Mouse (Mus musculus): ENCODE measurements around the gene Tep1. TPM values are rescaled to one million over a fixed set of nuclear protein-coding genes. Genes with fewer than 3 reads are reported as not detected.
A peak's percentile ranks its signal among the peaks of the same experiment; 100 is the strongest.
"Not testable (repeated sequence)": the region's sequence is repeated elsewhere in the genome, so short reads cannot be mapped to it uniquely, and the experiment has no call there.

The Tep1 gene
- total and polyA plus RNA-seq, 2 experiments from 2014 or later, result 2.2 to 4.9 TPM

DNA sequence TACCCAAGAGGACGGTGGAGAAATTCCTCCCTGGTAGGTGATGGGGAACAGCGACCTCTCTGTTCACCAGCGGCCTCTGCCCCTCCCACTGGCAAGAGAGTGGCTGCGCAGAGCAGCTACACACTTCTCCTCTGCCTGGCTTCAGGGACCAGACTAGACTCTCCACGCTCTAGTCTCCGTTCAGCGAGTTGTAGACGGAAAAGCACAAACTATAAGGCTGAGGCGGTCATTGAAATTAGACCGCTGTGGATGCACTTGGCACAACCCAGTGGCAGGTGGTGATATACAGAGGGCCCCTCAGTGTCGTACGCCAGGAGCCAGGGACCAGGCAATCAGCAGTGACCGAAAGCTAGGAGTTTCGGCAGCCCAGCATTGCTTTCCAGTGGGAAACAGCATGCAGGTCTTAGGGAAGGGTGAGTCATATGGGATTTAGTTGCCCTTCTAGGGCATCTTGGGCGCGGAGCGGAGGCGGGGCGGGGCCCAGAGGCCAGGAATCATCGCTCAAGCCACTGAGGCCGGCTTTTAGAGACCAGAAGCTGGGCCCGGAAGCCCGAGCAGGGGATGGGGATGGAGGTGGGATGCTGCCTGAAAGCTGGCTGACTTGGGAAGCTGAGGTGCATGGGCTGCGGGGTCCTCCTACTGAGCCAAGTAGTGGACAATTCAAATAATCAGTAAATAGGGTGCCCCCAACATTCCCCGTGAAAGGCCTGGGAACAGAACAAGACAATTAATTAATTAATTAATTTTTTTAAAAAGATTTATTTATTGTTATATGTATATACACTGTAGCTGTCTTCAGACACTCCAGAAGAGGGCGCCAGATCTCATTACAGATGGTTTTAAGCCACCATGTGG is 33.8 kb upstream of the Tep1 start:
- ATAC-seq (ENCODE audit: low FRiP score), result peak; percentile 87
- no peaks in the 10 kb centered on the region for H3K27me3 ChIP-seq (ENCODE audit: insufficient read depth, low read length)

DNA sequence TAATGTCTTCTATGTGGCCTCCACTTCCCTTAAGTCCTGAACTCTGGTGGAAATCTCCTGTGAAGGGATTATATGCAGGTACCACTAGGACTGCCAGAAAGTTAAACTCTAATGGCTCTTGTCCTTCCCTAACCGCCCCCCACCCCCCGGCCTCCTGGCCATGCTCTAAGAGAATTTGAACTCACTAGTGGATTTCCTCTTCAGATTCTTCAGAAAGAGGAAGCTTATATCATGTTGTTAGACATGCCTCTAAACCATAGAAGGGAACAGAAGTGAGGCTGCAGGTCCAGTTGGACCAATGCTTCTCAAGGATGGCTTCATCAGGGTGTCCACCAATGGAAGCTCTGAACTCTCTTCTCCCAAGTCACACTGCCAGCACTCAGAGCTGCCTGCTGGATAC is 27.6 kb upstream of the Tep1 start:
- H3K27me3 ChIP-seq (ENCODE audit: insufficient read depth, low read length); H3K4me2 ChIP-seq (ENCODE audit: low read depth, low read length, poor library complexity, severe bottlenecking); H3K4me3 ChIP-seq (ENCODE audit: low read depth, low read length); ATAC-seq (ENCODE audit: low FRiP score); H3K27ac ChIP-seq (ENCODE audit: low read depth, low read length); H3K36me3 ChIP-seq (ENCODE audit: insufficient read depth, low read length); H3K9me3 ChIP-seq (ENCODE audit: low read length); H3K4me1 ChIP-seq (ENCODE audit: insufficient read depth, low read length); H3K9ac ChIP-seq (replicated peaks; ENCODE audit: low read length, poor library complexity, severe bottlenecking); DNase-seq (ENCODE audit: low spot score): not testable (repeated sequence)
- 88% methylated on average over 2 of the region's 2 CpGs for whole genome bisulfite sequencing

More for the DNA sequence above, 33.8 kb upstream of the Tep1 start:
- peak overlapping the region; percentile 39 for H3K4me3 ChIP-seq (ENCODE audit: low read depth, low read length)
- peak; percentile 70 for TF ChIP-seq CTCF (IDR thresholded peaks at IDR 0.05)
- peak overlapping the region; percentile 64 for H3K4me2 ChIP-seq (ENCODE audit: low read depth, low read length, poor library complexity, severe bottlenecking)
- no peaks in the 10 kb centered on the region for H3K36me3 ChIP-seq (ENCODE audit: insufficient read depth, low read length)
- peak overlapping the region; percentile 19 for H3K27ac ChIP-seq (ENCODE audit: low read depth, low read length)
- peak overlapping the region; percentile 60 for H3K9ac ChIP-seq (replicated peaks; ENCODE audit: low read length, poor library complexity, severe bottlenecking)
- DNase-seq (ENCODE audit: low spot score), result peak; percentile 78
- WGBS, result 2% methylated on average over 26 of the region's 26 CpGs
- H3K9me3 ChIP-seq (ENCODE audit: low read length), result no peaks in the 10 kb centered on the region
- H3K4me1 ChIP-seq (ENCODE audit: insufficient read depth, low read length), result no peaks in the 10 kb centered on the region

GRCm38 (mm10) chr14:50897374-50897765 is 27.0 kb upstream of the Tep1 start, which contains the start of gene Klhl33:
Klhl33 (minus strand) TSS chr14:50897507.
- ATAC-seq (ENCODE audit: low FRiP score) (no peak), DNase-seq (ENCODE audit: low spot score) (no peak)
- Histone ChIP-seq H3K4me2 (ENCODE audit: low read depth, low read length, poor library complexity, severe bottlenecking) (peak within 1 kb of the TSS; percentile 85), H3K36me3 (ENCODE audit: insufficient read depth, low read length) (no peaks in the 10 kb centered on the region), H3K4me3 (ENCODE audit: low read depth, low read length) (peak within 1 kb of the TSS; percentile 56), H3K27ac (ENCODE audit: low read depth, low read length) (peak within 1 kb of the TSS; percentile 21), H3K4me1 (ENCODE audit: insufficient read depth, low read length) (no peaks in the 10 kb centered on the region), H3K9me3 (ENCODE audit: low read length) (no peaks in the 10 kb centered on the region), H3K9ac (replicated peaks; ENCODE audit: low read length, poor library complexity, severe bottlenecking) (peak within 1 kb of the TSS; percentile 62), H3K27me3 (ENCODE audit: insufficient read depth, low read length) (no peaks in the 10 kb centered on the region)
- no peak for TF ChIP-seq CTCF (IDR thresholded peaks at IDR 0.05)
- WGBS, result 37% methylated on average over 7 of the region's 7 CpGs

- 16% methylated on average over 23 of the region's 23 CpGs for WGBS
Measured at GRCm38 (mm10) chr14:50896747-50897373, 26.5 kb upstream of the Tep1 start.

GRCm38 (mm10) chr14:50895985-50896746 is 25.8 kb upstream of the Tep1 start:
- 17% methylated on average over 18 of the region's 19 CpGs for WGBS
- DNase-seq (ENCODE audit: low spot score) (peak; percentile 60), ATAC-seq (ENCODE audit: low FRiP score) (peak; percentile 32)
- Histone ChIP-seq H3K27ac (ENCODE audit: low read depth, low read length) (peak overlapping the region; percentile 21; the same call in 1 of the 2 replicates), H3K4me3 (ENCODE audit: low read depth, low read length) (peak overlapping the region; percentile 56), H3K27me3 (ENCODE audit: insufficient read depth, low read length) (no peaks in the 10 kb centered on the region), H3K4me2 (ENCODE audit: low read depth, low read length, poor library complexity, severe bottlenecking) (peak overlapping the region; percentile 85), H3K9me3 (ENCODE audit: low read length) (no peaks in the 10 kb centered on the region), H3K36me3 (ENCODE audit: insufficient read depth, low read length) (no peaks in the 10 kb centered on the region), H3K9ac (replicated peaks; ENCODE audit: low read length, poor library complexity, severe bottlenecking) (peak overlapping the region; percentile 62), H3K4me1 (ENCODE audit: insufficient read depth, low read length) (no peaks in the 10 kb centered on the region)
- TF ChIP-seq CTCF (IDR thresholded peaks at IDR 0.05), result no peak

More at GRCm38 (mm10) chr14:50896747-50897373, 26.5 kb upstream of the Tep1 start:
- peak; percentile 19 for DNase-seq (ENCODE audit: low spot score)
- Histone ChIP-seq H3K4me1 (ENCODE audit: insufficient read depth, low read length) (no peaks in the 10 kb centered on the region), H3K9ac (replicated peaks; ENCODE audit: low read length, poor library complexity, severe bottlenecking) (peak overlapping the region; percentile 62), H3K27ac (ENCODE audit: low read depth, low read length) (peak overlapping the region; percentile 21), H3K36me3 (ENCODE audit: insufficient read depth, low read length) (no peaks in the 10 kb centered on the region), H3K27me3 (ENCODE audit: insufficient read depth, low read length) (no peaks in the 10 kb centered on the region), H3K9me3 (ENCODE audit: low read length) (no peaks in the 10 kb centered on the region), H3K4me3 (ENCODE audit: low read depth, low read length) (peak overlapping the region; percentile 56), H3K4me2 (ENCODE audit: low read depth, low read length, poor library complexity, severe bottlenecking) (peak overlapping the region; percentile 85)
- no peak for TF ChIP-seq CTCF (IDR thresholded peaks at IDR 0.05)
- ATAC-seq (ENCODE audit: low FRiP score), result peak; percentile 72

All from midbrain, postnatal 0 days (tissue).